Mouse (Mus musculus): ENCODE results near the gene Creb3l2. TPM values are rescaled to one million over a fixed set of nuclear protein-coding genes. Genes with fewer than 3 reads are reported as not detected.

Gene Creb3l2
- polyA plus RNA-seq, 1 experiment from 2014 or later: 5.2 TPM

- H3K36me3 ChIP-seq: no peaks in the 10 kb centered on the region
- DNase-seq (ENCODE audit: low spot score): no peak
- H3K4me1 ChIP-seq: peaks cover 26% of the 10 kb centered on the region
- no peak overlapping the region for H3K27ac ChIP-seq (replicated peaks)
- H3K27me3 ChIP-seq (ENCODE audit: low read depth, poor library complexity, severe bottlenecking): no peaks in the 10 kb centered on the region
- no peak overlapping the region for H3K4me3 ChIP-seq
- 78% methylated on average over 11 of the region's 11 CpGs for WGBS
- no peaks in the 10 kb centered on the region for H3K9me3 ChIP-seq (replicated peaks)
Observed at GRCm38 (mm10) chr6:37400866-37401525, 41.0 kb downstream of the Creb3l2 start.

- DNase-seq (ENCODE audit: low spot score): no peak
- Histone ChIP-seq H3K4me1 (peaks cover 22% of the 10 kb centered on the region), H3K27me3 (ENCODE audit: low read depth, poor library complexity, severe bottlenecking) (no peaks in the 10 kb centered on the region), H3K9me3 (replicated peaks) (no peaks in the 10 kb centered on the region), H3K27ac (replicated peaks) (no peak overlapping the region), H3K4me3 (no peak overlapping the region), H3K36me3 (no peaks in the 10 kb centered on the region)
- 92% methylated on average over 4 of the region's 4 CpGs for WGBS
Observed at GRCm38 (mm10) chr6:37400167-37400566, 41.8 kb downstream of the Creb3l2 start.

GRCm38 (mm10) chr6:37398943-37399342 is 43.0 kb downstream of the Creb3l2 start:
- H3K4me3 ChIP-seq: no peak overlapping the region
- no peak for DNase-seq (ENCODE audit: low spot score)
- no peak overlapping the region for H3K27ac ChIP-seq (replicated peaks)
- no peaks in the 10 kb centered on the region for H3K9me3 ChIP-seq (replicated peaks)
- WGBS: 87% methylated on average over 10 of the region's 10 CpGs
- no peaks in the 10 kb centered on the region for H3K27me3 ChIP-seq (ENCODE audit: low read depth, poor library complexity, severe bottlenecking)
- H3K4me1 ChIP-seq: peaks cover 15% of the 10 kb centered on the region
- no peaks in the 10 kb centered on the region for H3K36me3 ChIP-seq

DNA sequence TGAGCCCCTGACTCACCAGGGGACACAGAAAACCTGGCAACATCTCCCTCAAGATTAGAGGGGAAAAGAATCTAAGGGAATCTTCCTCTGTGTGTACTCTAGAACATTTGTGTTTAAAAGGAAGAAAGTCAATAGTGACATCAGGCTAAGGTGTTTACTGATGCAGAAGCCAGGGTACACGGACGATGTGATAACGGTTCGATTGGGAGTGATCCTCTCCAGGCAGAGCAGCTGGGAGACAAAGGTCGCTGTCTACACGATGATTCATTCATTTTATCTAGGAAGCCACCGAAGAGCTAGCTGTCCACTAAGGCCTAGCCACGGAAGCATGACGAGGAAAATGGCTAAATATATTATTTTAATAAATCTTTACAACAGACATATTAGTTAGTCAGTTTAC is 44.0 kb downstream of the Creb3l2 start:
- DNase-seq (ENCODE audit: low spot score): no peak
- no peaks in the 10 kb centered on the region for H3K27me3 ChIP-seq (ENCODE audit: low read depth, poor library complexity, severe bottlenecking)
- H3K9me3 ChIP-seq (replicated peaks): no peaks in the 10 kb centered on the region
- peaks cover 17% of the 10 kb centered on the region for H3K4me1 ChIP-seq
- no peak overlapping the region for H3K4me3 ChIP-seq
- H3K36me3 ChIP-seq: no peaks in the 10 kb centered on the region
- 89% methylated on average over 9 of the region's 9 CpGs for whole genome bisulfite sequencing
- no peak overlapping the region for H3K27ac ChIP-seq (replicated peaks)

GRCm38 (mm10) chr6:37397254-37397653 is 44.7 kb downstream of the Creb3l2 start:
- WGBS: 90% methylated on average over 4 of the region's 4 CpGs
- no peak for DNase-seq (ENCODE audit: low spot score)

DNA sequence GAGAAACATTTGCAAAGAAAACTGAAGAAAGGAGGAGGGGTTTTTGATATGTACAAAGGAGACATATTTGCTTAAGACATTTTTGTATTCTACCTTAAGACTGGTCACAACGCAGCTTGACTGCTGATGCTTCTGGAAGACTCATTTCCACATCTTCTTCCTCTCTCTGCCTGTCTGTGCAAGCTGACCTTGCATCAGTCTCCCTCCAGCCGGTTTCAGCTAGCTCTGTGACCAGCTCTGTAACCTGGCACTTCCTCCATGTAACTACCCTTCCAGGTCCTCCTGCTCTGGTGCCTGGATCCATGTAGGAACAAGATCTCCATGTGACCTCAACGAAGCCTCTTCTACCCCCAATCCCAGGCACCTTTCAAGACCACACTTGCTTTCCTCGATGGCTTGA is 45.8 kb downstream of the Creb3l2 start:
- DNase-seq (ENCODE audit: low spot score): no peak
- H3K4me3 ChIP-seq: no peak overlapping the region
- H3K4me1 ChIP-seq: peaks cover 19% of the 10 kb centered on the region
- WGBS: 90% methylated on average over 4 of the region's 4 CpGs
- no peaks in the 10 kb centered on the region for H3K9me3 ChIP-seq (replicated peaks)
- no peaks in the 10 kb centered on the region for H3K36me3 ChIP-seq
- H3K27ac ChIP-seq (replicated peaks): no peak overlapping the region
- H3K27me3 ChIP-seq (ENCODE audit: low read depth, poor library complexity, severe bottlenecking): no peaks in the 10 kb centered on the region

More at GRCm38 (mm10) chr6:37397254-37397653, 44.7 kb downstream of the Creb3l2 start:
- no peak overlapping the region for H3K4me3 ChIP-seq
- H3K36me3 ChIP-seq: no peaks in the 10 kb centered on the region
- H3K27me3 ChIP-seq (ENCODE audit: low read depth, poor library complexity, severe bottlenecking): no peaks in the 10 kb centered on the region
- no peak overlapping the region for H3K27ac ChIP-seq (replicated peaks)
- H3K4me1 ChIP-seq: peaks cover 23% of the 10 kb centered on the region
- H3K9me3 ChIP-seq (replicated peaks): no peaks in the 10 kb centered on the region

DNA sequence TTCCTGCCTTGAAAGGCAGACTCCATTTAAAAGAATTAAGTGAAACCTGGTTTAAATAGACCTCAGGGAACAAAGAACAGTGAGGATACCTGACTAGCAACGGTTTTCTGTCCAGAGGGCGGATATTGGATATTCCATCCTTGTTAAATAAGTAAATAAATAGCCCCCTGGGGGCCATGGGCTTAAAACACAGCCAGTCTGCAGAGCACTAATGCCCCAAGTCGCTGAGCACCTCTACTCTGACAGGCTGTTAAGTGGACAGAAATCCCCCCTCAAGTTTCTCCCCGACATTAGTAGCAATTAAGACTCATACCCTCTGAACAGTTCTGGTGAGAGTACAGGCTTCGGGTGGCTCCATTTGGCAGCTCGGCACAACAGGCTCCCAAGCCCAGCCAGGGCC is 48.7 kb downstream of the Creb3l2 start:
- Histone ChIP-seq H3K27me3 (ENCODE audit: low read depth, poor library complexity, severe bottlenecking) (no peaks in the 10 kb centered on the region), H3K36me3 (no peaks in the 10 kb centered on the region), H3K4me1 (peaks cover 15% of the 10 kb centered on the region), H3K27ac (replicated peaks) (no peak overlapping the region), H3K9me3 (replicated peaks) (no peaks in the 10 kb centered on the region), H3K4me3 (no peak overlapping the region)
- DNase-seq (ENCODE audit: low spot score): no peak
- WGBS: 49% methylated on average over 6 of the region's 6 CpGs

GRCm38 (mm10) chr6:37392262-37392661 is 49.7 kb downstream of the Creb3l2 start:
- H3K27me3 ChIP-seq (ENCODE audit: low read depth, poor library complexity, severe bottlenecking): no peaks in the 10 kb centered on the region
- no peak for DNase-seq (ENCODE audit: low spot score)
- WGBS: 72% methylated on average over 6 of the region's 6 CpGs
- H3K36me3 ChIP-seq: no peaks in the 10 kb centered on the region
- no peak overlapping the region for H3K4me3 ChIP-seq
- peaks cover 15% of the 10 kb centered on the region for H3K4me1 ChIP-seq
- H3K27ac ChIP-seq (replicated peaks): peak overlapping the region; percentile 46
- H3K9me3 ChIP-seq (replicated peaks): no peaks in the 10 kb centered on the region

GRCm38 (mm10) chr6:37391313-37391712 is 50.6 kb downstream of the Creb3l2 start:
- no peak overlapping the region for H3K4me3 ChIP-seq
- no peak for DNase-seq (ENCODE audit: low spot score)
- no peaks in the 10 kb centered on the region for H3K9me3 ChIP-seq (replicated peaks)
- H3K4me1 ChIP-seq: peaks cover 15% of the 10 kb centered on the region
- H3K27ac ChIP-seq (replicated peaks): no peak overlapping the region
- WGBS: 87% methylated on average over 7 of the region's 7 CpGs
- H3K27me3 ChIP-seq (ENCODE audit: low read depth, poor library complexity, severe bottlenecking): no peaks in the 10 kb centered on the region
- H3K36me3 ChIP-seq: no peaks in the 10 kb centered on the region

DNA sequence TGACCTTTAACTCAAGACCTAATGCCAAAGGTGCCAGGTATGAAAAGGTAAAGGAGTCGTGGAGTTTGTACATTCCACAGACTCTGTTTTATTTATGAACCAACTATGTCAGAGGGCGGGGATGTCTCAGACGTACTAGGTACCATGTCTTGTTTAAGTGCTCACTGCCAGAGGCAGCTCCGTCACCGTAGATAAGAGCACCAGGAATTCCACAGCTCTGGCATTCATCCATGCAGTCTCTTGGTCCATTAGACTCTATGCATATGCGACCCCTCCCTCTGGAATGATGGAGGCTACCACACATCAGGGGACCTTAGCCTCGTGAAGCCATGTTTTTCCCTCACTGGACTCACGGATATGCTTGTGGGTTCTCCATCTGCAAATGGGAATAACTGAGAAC is 53.0 kb downstream of the Creb3l2 start:
- no peaks in the 10 kb centered on the region for H3K36me3 ChIP-seq
- WGBS: 83% methylated on average over 8 of the region's 8 CpGs
- H3K27ac ChIP-seq (replicated peaks): no peak overlapping the region
- DNase-seq (ENCODE audit: low spot score): no peak
- H3K27me3 ChIP-seq (ENCODE audit: low read depth, poor library complexity, severe bottlenecking): no peaks in the 10 kb centered on the region
- no peak overlapping the region for H3K4me3 ChIP-seq
- H3K9me3 ChIP-seq (replicated peaks): no peaks in the 10 kb centered on the region
- peaks cover 15% of the 10 kb centered on the region for H3K4me1 ChIP-seq

DNA sequence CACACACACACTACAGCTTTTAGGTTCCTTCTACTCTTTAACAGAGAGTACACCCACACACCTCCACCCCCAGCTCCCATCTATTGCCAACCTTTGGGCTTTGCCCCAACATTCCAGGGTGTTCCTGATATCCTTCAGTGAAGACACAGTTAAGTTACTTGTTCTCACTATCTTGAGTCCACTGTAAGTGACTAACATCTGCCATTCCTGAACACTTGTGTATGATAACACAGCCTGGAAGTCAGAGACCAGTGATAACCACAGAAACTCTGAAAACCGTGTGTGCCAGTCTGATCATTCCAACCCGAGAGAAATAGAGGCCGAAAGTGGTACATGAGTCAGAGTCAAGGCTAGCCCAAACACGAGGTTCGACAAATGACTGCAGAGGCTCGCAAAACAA is 53.4 kb downstream of the Creb3l2 start:
- Histone ChIP-seq H3K27me3 (ENCODE audit: low read depth, poor library complexity, severe bottlenecking) (no peaks in the 10 kb centered on the region), H3K36me3 (no peaks in the 10 kb centered on the region), H3K27ac (replicated peaks) (no peak overlapping the region), H3K4me1 (peaks cover 15% of the 10 kb centered on the region), H3K4me3 (no peak overlapping the region), H3K9me3 (replicated peaks) (no peaks in the 10 kb centered on the region)
- no peak for DNase-seq (ENCODE audit: low spot score)
- WGBS: 93% methylated on average over 6 of the region's 6 CpGs

DNA sequence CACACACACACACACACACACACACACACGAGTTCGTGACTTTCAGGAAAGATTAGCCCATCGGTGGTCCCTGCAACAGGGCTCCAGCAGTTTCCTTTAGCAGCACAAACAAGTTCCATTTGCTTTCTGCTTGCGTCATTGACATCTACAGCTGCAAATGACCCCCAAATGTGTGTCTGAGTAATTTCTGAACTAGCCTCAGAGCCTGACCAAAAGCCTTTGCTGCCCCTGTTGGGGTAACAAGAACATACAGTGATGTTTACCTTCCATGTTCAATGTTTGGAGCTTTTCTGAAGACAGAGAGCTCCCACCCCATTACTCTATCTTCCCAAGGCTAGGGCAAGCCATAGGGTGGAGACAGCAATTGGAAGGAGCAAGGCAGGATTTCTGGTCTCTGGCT is 54.7 kb downstream of the Creb3l2 start:
- Histone ChIP-seq H3K27ac (replicated peaks) (no peak overlapping the region), H3K36me3 (no peaks in the 10 kb centered on the region), H3K27me3 (ENCODE audit: low read depth, poor library complexity, severe bottlenecking) (no peaks in the 10 kb centered on the region), H3K4me1 (peaks cover 6% of the 10 kb centered on the region), H3K4me3 (no peak overlapping the region), H3K9me3 (replicated peaks) (no peaks in the 10 kb centered on the region)
- WGBS: 87% methylated on average over 4 of the region's 4 CpGs
- no peak for DNase-seq (ENCODE audit: low spot score)

DNA sequence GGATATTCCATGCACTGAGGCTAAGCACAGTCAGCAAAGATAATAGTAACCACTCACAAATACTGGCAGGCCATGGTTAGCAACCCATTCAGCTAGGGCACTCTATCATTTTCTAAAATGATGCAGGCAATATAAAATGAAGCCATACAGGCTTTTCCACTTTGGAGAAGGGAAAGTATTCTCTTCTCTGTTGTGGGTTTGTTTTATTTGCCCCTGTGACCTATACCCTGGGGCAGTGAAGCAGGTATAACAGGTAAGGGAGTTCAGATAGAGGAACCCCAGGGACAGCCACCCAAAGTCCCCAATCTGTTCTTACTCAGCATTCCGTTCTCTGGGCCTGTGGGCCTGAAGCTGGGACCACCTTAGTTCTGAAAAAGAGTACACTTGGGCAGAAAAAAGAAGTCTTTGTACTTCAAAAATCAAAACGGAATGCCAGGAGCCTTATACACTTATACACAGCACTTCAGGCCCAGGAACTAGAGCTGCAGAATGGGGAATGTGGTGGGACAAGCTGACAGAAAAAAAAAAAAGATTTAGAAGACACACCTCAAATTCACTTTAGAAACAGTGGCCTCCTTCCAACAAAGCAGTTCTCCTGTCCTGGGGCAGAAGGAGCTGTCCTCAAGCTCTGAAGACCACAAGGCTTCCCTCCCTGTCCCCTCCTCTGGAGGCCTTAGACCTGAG is 56.2 kb downstream of the Creb3l2 start:
- WGBS: 75% methylated on average over 2 of the region's 2 CpGs
- Histone ChIP-seq H3K36me3 (no peaks in the 10 kb centered on the region), H3K9me3 (replicated peaks) (no peaks in the 10 kb centered on the region), H3K4me1 (no peaks in the 10 kb centered on the region), H3K4me3 (no peak overlapping the region), H3K27me3 (ENCODE audit: low read depth, poor library complexity, severe bottlenecking) (no peaks in the 10 kb centered on the region), H3K27ac (replicated peaks) (no peak overlapping the region)
- no peak for DNase-seq (ENCODE audit: low spot score)

Data from midbrain, embryonic 10.5 days (tissue).